Mouse (Mus musculus): ENCODE results near the gene Igsf9b.

Igsf9b gene

GRCm38 (mm10) chr9:27331538-27331937 lies 32.5 kb downstream of the Igsf9b start:
- no peak for DNase-seq (ENCODE audit: low spot score)

- no peak for DNase-seq (ENCODE audit: low spot score)
Measured at GRCm38 (mm10) chr9:27334895-27335294, 35.9 kb downstream of the Igsf9b start.

- DNase-seq (ENCODE audit: low spot score): no peak
Measured at GRCm38 (mm10) chr9:27336962-27337636, 38.1 kb downstream of the Igsf9b start.

GRCm38 (mm10) chr9:27339168-27339567 lies 40.2 kb downstream of the Igsf9b start:
- no peak for DNase-seq (ENCODE audit: low spot score)

GRCm38 (mm10) chr9:27346541-27347269 lies 47.7 kb downstream of the Igsf9b start:
- DNase-seq (ENCODE audit: low spot score): no peak

GRCm38 (mm10) chr9:27353082-27353481 lies 54.1 kb downstream of the Igsf9b start:
- DNase-seq (ENCODE audit: low spot score): no peak

- DNase-seq (ENCODE audit: low spot score): no peak
Measured at GRCm38 (mm10) chr9:27357893-27358292, 58.9 kb downstream of the Igsf9b start.

GRCm38 (mm10) chr9:27367231-27367630 lies 68.2 kb downstream of the Igsf9b start:
- DNase-seq (ENCODE audit: low spot score): no peak

GRCm38 (mm10) chr9:27369108-27369507 lies 70.1 kb downstream of the Igsf9b start:
- no peak for DNase-seq (ENCODE audit: low spot score)

- no peak for DNase-seq (ENCODE audit: low spot score)
Measured at GRCm38 (mm10) chr9:27375746-27376145, 76.7 kb downstream of the Igsf9b start.

GRCm38 (mm10) chr9:27386951-27387350 lies 87.9 kb downstream of the Igsf9b start:
- no peak for DNase-seq (ENCODE audit: low spot score)

GRCm38 (mm10) chr9:27396500-27396899 lies 97.5 kb downstream of the Igsf9b start, which contains the start of gene Spata19:
Gene Spata19 (plus strand): TSS chr9:27396800.
- no peak for DNase-seq (ENCODE audit: low spot score)

GRCm38 (mm10) chr9:27401169-27401568 lies 102.2 kb downstream of the Igsf9b start:
- DNase-seq (ENCODE audit: low spot score): no peak

All from testis, postnatal 10 days (tissue).